Comparison of ENCODE assay signal across 17 mouse cellular contexts in the genomic region with DNA sequence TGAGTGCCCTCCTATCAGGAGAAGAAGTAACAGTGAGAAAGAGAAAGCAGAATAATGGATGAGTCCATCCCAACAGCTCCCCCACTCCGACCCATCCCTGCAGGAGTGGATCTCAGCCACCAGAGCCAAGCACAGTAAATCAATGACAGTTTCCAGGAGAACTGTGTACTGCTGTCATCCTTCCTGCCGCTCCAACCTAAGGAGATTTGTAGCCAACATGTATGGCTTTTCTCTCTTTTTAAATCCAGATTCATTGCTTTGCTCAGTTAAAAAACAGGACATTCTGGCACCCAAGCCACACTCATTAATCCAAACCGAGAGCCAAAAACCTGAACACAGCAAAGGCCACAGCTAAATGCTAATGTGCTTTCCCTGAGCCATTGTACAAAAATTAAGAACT.
DNase-seq lines count a peak whose midpoint lies in the region; ATAC-seq and TF ChIP-seq lines count a peak whose summit lies in the region.
"Had no signal": no experiment of that assay in that cellular context is flagged by ENCODE, and none has a peak within 500 bp of the region (broad histone marks: within the 10 kb centered on the region; RNA-seq: fewer than 3 reads in every experiment).

No protein-coding gene starts in this region.

- no peak overlapping the region for H3K9ac ChIP-seq in heart, embryonic 14.5 days (ENCODE audit: low read length)
- H3K9ac ChIP-seq in kidney, embryonic 16.5 days (replicated peaks; ENCODE audit: low read length): no peak overlapping the region
- no peak overlapping the region for H3K9ac ChIP-seq in hindbrain, postnatal 0 days (replicated peaks; ENCODE audit: low read length)
- H3K9ac ChIP-seq in neural tube, embryonic 14.5 days (replicated peaks; ENCODE audit: low read depth, low read length): no peak overlapping the region
- H3K9ac ChIP-seq: forebrain, embryonic 12.5 days; limb, embryonic 15.5 days; midbrain, embryonic 13.5 days had no signal

- H3K4me3 ChIP-seq in heart, embryonic 14.5 days (ENCODE audit: control insufficient read depth in 1 of 2, insufficient read depth in 1 of 2, low read depth in 1 of 2, low read length in 2 of 2): no peak overlapping the region
- H3K4me3 ChIP-seq in kidney, embryonic 16.5 days (ENCODE audit: low read length): no peak overlapping the region
- no peak overlapping the region for H3K4me3 ChIP-seq in hindbrain, postnatal 0 days (ENCODE audit: low read length)
- H3K4me3 ChIP-seq in neural tube, embryonic 14.5 days (ENCODE audit: low read depth, low read length): no peak overlapping the region
- H3K4me3 ChIP-seq: forebrain, embryonic 12.5 days; limb, embryonic 15.5 days; midbrain, embryonic 13.5 days had no signal

- H3K4me2 ChIP-seq in heart, embryonic 14.5 days (ENCODE audit: low read length): no peak overlapping the region
- no peak overlapping the region for H3K4me2 ChIP-seq in kidney, embryonic 16.5 days (replicated peaks; ENCODE audit: low read depth, low read length)
- H3K4me2 ChIP-seq in hindbrain, postnatal 0 days (ENCODE audit: low read depth, low read length): no peak overlapping the region
- H3K4me2 ChIP-seq in neural tube, embryonic 14.5 days (ENCODE audit: low read depth, low read length): no peak overlapping the region
- H3K4me2 ChIP-seq: forebrain, embryonic 12.5 days; limb, embryonic 15.5 days; midbrain, embryonic 13.5 days had no signal

- H3K27ac ChIP-seq in heart, embryonic 14.5 days (replicated peaks in 1 of 2; ENCODE audit: control insufficient read depth in 1 of 2, insufficient read depth in 1 of 2, low read depth in 2 of 2, low read length in 2 of 2): peak overlapping the region; percentile 4 to 30; a peak in 2 of 4 replicates
- H3K27ac ChIP-seq in kidney, embryonic 16.5 days (ENCODE audit: low read length): no peak overlapping the region
- peak overlapping the region; percentile 41; the same call in 1 of the 2 replicates for H3K27ac ChIP-seq in hindbrain, postnatal 0 days
- H3K27ac ChIP-seq in neural tube, embryonic 14.5 days (ENCODE audit: low read depth, low read length): peak overlapping the region; percentile 70
- H3K27ac ChIP-seq: forebrain, embryonic 12.5 days; limb, embryonic 15.5 days; macrophage; midbrain, embryonic 13.5 days had no signal

- no peak for ATAC-seq in heart, embryonic 14.5 days (ENCODE audit: insufficient number of reproducible peaks, insufficient read depth, low FRiP score, low read depth)
- ATAC-seq in kidney, embryonic 16.5 days (ENCODE audit: low FRiP score, low TSS enrichment): peak; percentile 35; the same call in 1 of the 2 replicates
- no peak for ATAC-seq in hindbrain, postnatal 0 days
- peak; percentile 80; the same call in 1 of the 2 replicates for ATAC-seq in neural tube, embryonic 14.5 days (ENCODE audit: low read depth)
- ATAC-seq: midbrain, embryonic 13.5 days had no signal

- no peak for DNase-seq in heart, postnatal 10 days
- DNase-seq in kidney, postnatal 10 days: no peak
- DNase-seq in hindbrain, postnatal 0 days (ENCODE audit: low spot score): peak; percentile 53
- DNase-seq in spleen, postnatal 10 days (ENCODE audit: low spot score in 2 of 2): no peak
- DNase-seq: adrenal gland, adult 2 months; cerebellum, adult 18-20 months; gastrocnemius, postnatal 10 days; lung, adult 18-20 months; thymus, postnatal 14 days had no signal

- 85% methylated on average over 3 of the region's 3 CpGs for WGBS in heart, embryonic 14.5 days
- 31% methylated on average over 3 of the region's 3 CpGs for WGBS in kidney, embryonic 16.5 days
- WGBS in hindbrain, postnatal 0 days: 38% methylated on average over 3 of the region's 3 CpGs
- whole genome bisulfite sequencing in neural tube, embryonic 14.5 days: 26% methylated on average over 3 of the region's 3 CpGs

- intact Hi-C loops in heart, postnatal 10 days (cut with DNase I): loop anchor here (5.0 kb wide), 1 partner anchor 206 kb away; no protein-coding TSS in a partner anchor

- H3K4me1 ChIP-seq in heart, embryonic 14.5 days (ENCODE audit: control insufficient read depth in 2 of 2, insufficient read depth in 2 of 2, low read length in 2 of 2): peaks cover 18 to 39% of the 10 kb centered on the region in 2 experiments
- peaks cover 16% of the 10 kb centered on the region for H3K4me1 ChIP-seq in kidney, embryonic 16.5 days (ENCODE audit: insufficient read depth, low read length)
- no peaks in the 10 kb centered on the region for H3K4me1 ChIP-seq in hindbrain, postnatal 0 days (ENCODE audit: insufficient read depth, low read length)
- 0 out of 2 replicates have a peak, but pooled peaks cover 11% of the 10 kb centered on the region for H3K4me1 ChIP-seq in neural tube, embryonic 14.5 days (ENCODE audit: control insufficient read depth, insufficient read depth, low read length)
- H3K4me1 ChIP-seq: forebrain, embryonic 12.5 days; midbrain, embryonic 13.5 days had no signal

- H3K9me3 ChIP-seq in heart, embryonic 14.5 days (ENCODE audit: control insufficient read depth, low read length): no peaks in the 10 kb centered on the region
- no peaks in the 10 kb centered on the region for H3K9me3 ChIP-seq in kidney, embryonic 16.5 days (ENCODE audit: low read length)
- H3K9me3 ChIP-seq in hindbrain, postnatal 0 days (ENCODE audit: low read length): no peaks in the 10 kb centered on the region
- no peaks in the 10 kb centered on the region for H3K9me3 ChIP-seq in neural tube, embryonic 14.5 days (ENCODE audit: control insufficient read depth, low read length)
- H3K9me3 ChIP-seq: forebrain, embryonic 12.5 days; G1E; limb, embryonic 15.5 days; midbrain, embryonic 13.5 days had no signal

- H3K36me3 ChIP-seq in heart, embryonic 14.5 days (ENCODE audit: control insufficient read depth, insufficient read depth, low read length): no peaks in the 10 kb centered on the region
- no peaks in the 10 kb centered on the region for H3K36me3 ChIP-seq in kidney, embryonic 16.5 days (ENCODE audit: insufficient read depth, low read length)
- no peaks in the 10 kb centered on the region for H3K36me3 ChIP-seq in hindbrain, postnatal 0 days (ENCODE audit: insufficient read depth, low read length)
- no peaks in the 10 kb centered on the region for H3K36me3 ChIP-seq in neural tube, embryonic 14.5 days (ENCODE audit: control insufficient read depth, insufficient read depth, low read length)
- H3K36me3 ChIP-seq: forebrain, embryonic 12.5 days; G1E; limb, embryonic 15.5 days; midbrain, embryonic 13.5 days had no signal

- TF ChIP-seq CTCF in hindbrain, postnatal 0 days (IDR thresholded peaks at IDR 0.05; ENCODE audit: low read depth): no peak

- no peaks in the 10 kb centered on the region for H3K27me3 ChIP-seq in heart, embryonic 14.5 days (ENCODE audit: control insufficient read depth, insufficient read depth, low read length)
- no peaks in the 10 kb centered on the region for H3K27me3 ChIP-seq in kidney, embryonic 16.5 days (ENCODE audit: insufficient read depth, low read length)
- H3K27me3 ChIP-seq in hindbrain, postnatal 0 days (ENCODE audit: insufficient read depth, low read length): no peaks in the 10 kb centered on the region
- no peaks in the 10 kb centered on the region for H3K27me3 ChIP-seq in neural tube, embryonic 14.5 days (ENCODE audit: control insufficient read depth, insufficient read depth, low read length)
- H3K27me3 ChIP-seq: forebrain, embryonic 12.5 days; limb, embryonic 15.5 days; midbrain, embryonic 13.5 days had no signal

Comparison
In these comparisons a context has a peak if more than half of its experiments do, and no peak if none do; other contexts are left out.
1. ATAC-seq: peak in kidney, embryonic 16.5 days (single experiment) and neural tube, embryonic 14.5 days (single experiment); none in heart, embryonic 14.5 days (single experiment) and hindbrain, postnatal 0 days (single experiment).